Mouse (Mus musculus): ENCODE data around the gene Actn2. TPM values are rescaled to one million over a fixed set of nuclear protein-coding genes. Genes with fewer than 3 reads are reported as not detected.

Actn2 gene
- polyA plus RNA-seq, 2 experiments from 2014 or later = 4.9 to 10.4 TPM

GRCm38 (mm10) chr13:12255911-12256705 lies 84.5 kb downstream of the Actn2 start:
- ATAC-seq = no peak

- no peak for ATAC-seq
Observed at GRCm38 (mm10) chr13:12250496-12250895, 90.1 kb downstream of the Actn2 start.

GRCm38 (mm10) chr13:12249195-12249898 lies 91.2 kb downstream of the Actn2 start:
- no peak for ATAC-seq

DNA sequence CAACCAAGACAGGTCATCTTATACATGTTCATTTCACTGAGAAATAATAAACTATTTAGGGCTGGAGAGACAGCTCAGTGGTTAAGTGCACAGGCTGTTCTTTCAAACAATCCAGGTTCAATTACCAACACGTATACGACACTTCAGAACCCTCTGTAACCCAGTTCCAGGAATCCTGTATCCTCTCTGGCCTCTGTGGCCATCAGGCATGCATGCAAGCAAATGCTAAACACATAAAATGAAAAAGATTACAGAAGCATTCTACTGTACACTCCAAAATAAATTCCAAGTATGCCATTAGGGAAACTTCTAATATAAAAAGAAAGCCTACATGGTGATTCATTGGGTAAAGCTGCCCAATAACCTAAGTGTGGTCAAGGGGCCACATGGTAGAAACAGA lies 94.6 kb downstream of the Actn2 start:
- ATAC-seq = no peak

GRCm38 (mm10) chr13:12243991-12244390 lies 96.6 kb downstream of the Actn2 start:
- no peak for ATAC-seq

- no peak for ATAC-seq
Observed at GRCm38 (mm10) chr13:12232141-12232540, 108.4 kb downstream of the Actn2 start.

GRCm38 (mm10) chr13:12228248-12228647 lies 112.3 kb downstream of the Actn2 start:
- no peak for ATAC-seq

- ATAC-seq = no peak
Observed at GRCm38 (mm10) chr13:12227606-12228005, 113.0 kb downstream of the Actn2 start.

Other genes starting within 250 kb of the Actn2 start
- gene Ryr2, start 233.8 kb downstream of the Actn2 start, polyA plus RNA-seq (2017; shearing (Covaris generic)) = not detected
- 10 to 100 TPM; 14.4 to 14.9 TPM for gene Mtr, start 82.6 kb downstream of the Actn2 start, polyA plus RNA-seq (2017; shearing (Covaris generic))
- 10 to 100 TPM; 32.3 to 42.5 TPM for gene Heatr1, start 54.3 kb upstream of the Actn2 start, polyA plus RNA-seq (2017; shearing (Covaris generic))
- 100 to 1,000 TPM in 1 of 2 experiments, 10 to 100 TPM in 1; 70.6 to 109 TPM for gene Lgals8, start 124.2 kb upstream of the Actn2 start, polyA plus RNA-seq (2017; shearing (Covaris generic))
- 1 to 10 TPM; 1.0 TPM for gene Edaradd, start 179.7 kb upstream of the Actn2 start, polyA plus RNA-seq (2017; shearing (Covaris generic))
- 1 to 10 TPM; 4.4 to 5.7 TPM for gene Ero1lb, start 225.1 kb upstream of the Actn2 start, polyA plus RNA-seq (2017; shearing (Covaris generic))

Data from activated CD4-positive, CD25-positive, alpha-beta regulatory T cell, adult 4 months (primary cell).